Comparison of ENCODE assay signal across 8 mouse cellular contexts in genomic region chr2:38351641-38352320, GRCm38 (mm10). TPM values are rescaled to one million over a fixed set of nuclear protein-coding genes. Genes with fewer than 3 reads are reported as not detected.
A peak's percentile ranks its signal among the peaks of the same experiment; 100 is the strongest.
DNase-seq lines count a peak whose midpoint lies in the region; ATAC-seq and TF ChIP-seq lines count a peak whose summit lies in the region.

No protein-coding gene starts in this region.

- H3K27me3 ChIP-seq in hindbrain, embryonic 13.5 days = peaks cover 97% of the 10 kb centered on the region
- H3K27me3 ChIP-seq in midbrain, embryonic 15.5 days (replicated peaks) = peaks cover 48% of the 10 kb centered on the region

- no peaks in the 10 kb centered on the region for H3K9me3 ChIP-seq in hindbrain, embryonic 13.5 days
- H3K9me3 ChIP-seq in midbrain, embryonic 15.5 days = no peaks in the 10 kb centered on the region

- DNase-seq in left cerebral cortex, adult 2 months (ENCODE audit: extremely low spot score in 1 of 2, low spot score in 2 of 2) = no peak
- no peak for DNase-seq in left cerebral cortex, postnatal 14 days (ENCODE audit: low spot score in 2 of 2)
- peak; percentile 41 for DNase-seq in embryo, embryonic 11 days
- DNase-seq in spleen, postnatal 10 days (ENCODE audit: low spot score in 2 of 2) = no peak
- DNase-seq in ovary, postnatal 36 days (ENCODE audit: low spot score) = no peak
- DNase-seq in left cerebral cortex, adult 18-20 months (ENCODE audit: low spot score in 2 of 2) = no peak

- intact Hi-C loops in left cerebral cortex, adult 2 months (cut with DNase I) = loop anchor here (5.0 kb wide), 1 partner anchor 64 kb away; the partner anchor contains the start of gene Dennd1a
- intact Hi-C loops in left cerebral cortex, postnatal 14 days (cut with DNase I) = loop anchor here (5.0 kb wide), 1 partner anchor 424 kb away; no protein-coding TSS in a partner anchor

- H3K4me3 ChIP-seq in left cerebral cortex, adult 2 months = peak overlapping the region; percentile 63
- H3K4me3 ChIP-seq in hindbrain, embryonic 13.5 days = peak overlapping the region; percentile 44
- peak overlapping the region; percentile 56 for H3K4me3 ChIP-seq in midbrain, embryonic 15.5 days

- peak overlapping the region; percentile 57 for H3K4me2 ChIP-seq in hindbrain, embryonic 13.5 days
- peak overlapping the region; percentile 70 for H3K4me2 ChIP-seq in midbrain, embryonic 15.5 days

- peaks cover 57% of the 10 kb centered on the region for H3K4me1 ChIP-seq in hindbrain, embryonic 13.5 days (replicated peaks)
- peaks cover 55% of the 10 kb centered on the region for H3K4me1 ChIP-seq in midbrain, embryonic 15.5 days

- H3K27ac ChIP-seq in left cerebral cortex, adult 2 months = peak overlapping the region; percentile 92
- H3K27ac ChIP-seq in hindbrain, embryonic 13.5 days = peak overlapping the region; percentile 83
- peak overlapping the region; percentile 87 for H3K27ac ChIP-seq in midbrain, embryonic 15.5 days

- peak overlapping the region; percentile 70 for H3K9ac ChIP-seq in hindbrain, embryonic 13.5 days
- peak overlapping the region; percentile 66 for H3K9ac ChIP-seq in midbrain, embryonic 15.5 days

- H3K36me3 ChIP-seq in hindbrain, embryonic 13.5 days = no peaks in the 10 kb centered on the region
- H3K36me3 ChIP-seq in midbrain, embryonic 15.5 days (replicated peaks) = no peaks in the 10 kb centered on the region

- WGBS in hindbrain, embryonic 13.5 days = under 1% methylated on average over 56 of the region's 57 CpGs
- under 1% methylated on average over 56 of the region's 57 CpGs for WGBS in midbrain, embryonic 15.5 days

- ATAC-seq in hindbrain, embryonic 13.5 days (ENCODE audit: low FRiP score) = no peak
- ATAC-seq in midbrain, embryonic 15.5 days (replicated peaks) = peak; percentile 12

- no peak for TF ChIP-seq CTCF in left cerebral cortex, adult 2 months (IDR thresholded peaks at IDR 0.05)

RNA-seq across cellular contexts. Expression of gene Lhx2, which starts 12.7 kb away (rescaled TPM):
- 10 to 100 TPM; 83.9 to 88.2 TPM for total RNA-seq in left cerebral cortex, adult 2 months (2021)
- 10 to 100 TPM; 73.2 to 85.4 TPM for total RNA-seq in left cerebral cortex, postnatal 14 days (2021)
- polyA plus RNA-seq in hindbrain, embryonic 13.5 days (2015; fragmentation: Nextera tagmentation; extraction: Ambion mirVana) = 22.1 and 23.6 TPM in 2 replicates
- 47.3 and 58.4 TPM in 2 replicates for polyA plus RNA-seq in midbrain, embryonic 15.5 days (2015; fragmentation: Nextera tagmentation; extraction: Ambion mirVana)
- total RNA-seq in left cerebral cortex, adult 18-20 months (2021) = 10 to 100 TPM; 82.2 to 89.2 TPM
